Mouse (Mus musculus): ENCODE results near the gene Gtf2i.

The Gtf2i gene

DNA sequence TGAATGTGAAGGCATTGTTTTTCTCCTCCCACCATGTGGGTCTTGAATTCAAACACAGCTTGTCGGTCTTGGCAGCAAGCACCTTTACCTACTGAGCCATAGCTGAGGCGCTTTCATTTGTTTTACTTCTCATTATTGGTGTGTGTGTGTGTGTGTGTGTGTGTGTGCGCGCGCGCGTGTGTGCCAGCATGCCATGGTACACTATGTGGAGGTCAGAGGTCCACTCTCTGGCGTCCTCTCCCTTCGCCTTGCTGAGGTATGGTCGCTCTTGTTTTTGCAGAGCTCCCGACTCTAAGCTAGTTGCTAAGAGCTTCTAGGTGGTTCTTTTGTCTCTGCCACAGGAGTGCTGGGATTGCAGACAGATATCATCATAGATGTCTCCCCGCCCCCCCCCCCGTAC is 7.8 kb upstream of the Gtf2i start:
- no peak for DNase-seq (ENCODE audit: low spot score)

GRCm38 (mm10) chr5:134321699-134322098 is 7.1 kb upstream of the Gtf2i start:
- DNase-seq (ENCODE audit: low spot score) = no peak

DNA sequence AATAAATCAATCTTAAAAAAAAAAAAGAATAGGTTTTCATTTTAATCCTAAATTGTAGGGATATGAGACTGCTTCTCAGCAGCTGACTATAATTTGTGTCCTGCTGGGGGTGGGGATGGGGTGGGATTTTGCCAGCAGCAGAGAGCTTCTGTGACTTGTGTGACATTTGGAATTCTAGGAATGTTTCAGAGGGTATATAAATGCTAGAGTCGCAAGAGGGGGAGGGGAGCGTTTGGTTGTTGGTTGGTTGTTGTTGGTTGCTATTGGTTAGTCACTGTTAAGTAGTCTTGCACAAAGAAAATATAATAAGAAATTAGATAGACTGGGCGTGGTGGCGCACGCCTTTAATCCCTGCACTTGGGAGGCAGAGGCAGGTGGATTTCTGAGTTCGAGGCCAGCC is 4.3 kb upstream of the Gtf2i start:
- no peak for DNase-seq (ENCODE audit: low spot score)

DNA sequence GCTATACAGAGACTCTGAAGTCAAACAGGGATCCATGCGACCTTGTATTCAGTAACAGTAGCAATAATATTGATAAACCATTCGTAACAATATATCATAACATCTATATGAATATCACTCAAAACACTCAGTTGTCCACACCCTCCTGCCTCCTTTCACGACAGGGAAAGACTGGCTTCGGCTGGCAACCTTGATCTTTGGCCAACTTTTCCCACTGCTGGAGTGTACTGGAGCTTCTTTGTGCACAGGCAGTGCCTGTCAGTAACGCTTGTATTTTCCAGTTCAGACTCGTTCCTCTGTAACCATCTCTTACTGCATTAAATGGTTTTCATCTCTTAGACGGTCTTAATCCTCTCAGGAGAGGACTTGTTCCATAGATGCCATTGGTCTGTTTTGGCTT is 2.2 kb upstream of the Gtf2i start:
- DNase-seq (ENCODE audit: low spot score) = no peak

DNA sequence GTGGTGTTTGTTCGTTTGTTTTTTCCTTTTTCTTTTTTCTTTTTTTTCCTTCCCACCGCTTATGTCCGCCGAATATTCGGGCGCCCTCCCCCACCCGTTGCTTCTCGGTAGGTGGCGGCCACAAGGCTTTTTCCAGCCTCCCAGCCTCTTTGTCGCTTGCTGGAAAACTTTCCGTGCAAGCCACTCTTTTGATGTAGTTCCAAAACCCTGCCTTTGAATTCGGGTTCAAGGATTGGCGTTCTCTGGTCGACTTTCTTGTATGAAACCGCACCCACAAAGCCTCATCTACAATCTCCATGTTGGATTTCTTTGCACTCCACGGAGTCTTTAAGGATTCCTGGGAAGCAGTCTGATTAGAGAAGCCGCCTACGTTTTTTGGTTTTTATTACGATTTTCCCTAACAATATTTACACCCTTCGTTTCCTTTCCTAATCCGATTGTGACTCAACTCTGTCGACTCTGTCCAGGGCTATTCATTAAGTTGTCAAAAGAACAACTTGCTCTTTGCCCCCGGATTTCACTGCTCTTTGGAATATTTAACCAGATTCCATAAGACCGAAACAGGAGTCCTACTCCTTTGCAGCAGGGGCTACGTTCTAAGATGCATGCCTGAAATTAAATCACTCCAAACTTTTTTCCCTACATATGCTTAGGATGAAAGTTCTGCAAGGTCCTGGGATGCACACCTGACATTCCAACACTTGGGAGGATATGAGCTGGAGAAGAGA is 1.2 kb upstream of the Gtf2i start:
- peak; percentile 43 for DNase-seq (ENCODE audit: low spot score)

- no peak for DNase-seq (ENCODE audit: low spot score)
These were observed 389 bp downstream of the Gtf2i start for GRCm38 (mm10) chr5:134314068-134314674.

GRCm38 (mm10) chr5:134313451-134314067 is 1.0 kb downstream of the Gtf2i start:
- DNase-seq (ENCODE audit: low spot score) = peak; percentile 92

DNA sequence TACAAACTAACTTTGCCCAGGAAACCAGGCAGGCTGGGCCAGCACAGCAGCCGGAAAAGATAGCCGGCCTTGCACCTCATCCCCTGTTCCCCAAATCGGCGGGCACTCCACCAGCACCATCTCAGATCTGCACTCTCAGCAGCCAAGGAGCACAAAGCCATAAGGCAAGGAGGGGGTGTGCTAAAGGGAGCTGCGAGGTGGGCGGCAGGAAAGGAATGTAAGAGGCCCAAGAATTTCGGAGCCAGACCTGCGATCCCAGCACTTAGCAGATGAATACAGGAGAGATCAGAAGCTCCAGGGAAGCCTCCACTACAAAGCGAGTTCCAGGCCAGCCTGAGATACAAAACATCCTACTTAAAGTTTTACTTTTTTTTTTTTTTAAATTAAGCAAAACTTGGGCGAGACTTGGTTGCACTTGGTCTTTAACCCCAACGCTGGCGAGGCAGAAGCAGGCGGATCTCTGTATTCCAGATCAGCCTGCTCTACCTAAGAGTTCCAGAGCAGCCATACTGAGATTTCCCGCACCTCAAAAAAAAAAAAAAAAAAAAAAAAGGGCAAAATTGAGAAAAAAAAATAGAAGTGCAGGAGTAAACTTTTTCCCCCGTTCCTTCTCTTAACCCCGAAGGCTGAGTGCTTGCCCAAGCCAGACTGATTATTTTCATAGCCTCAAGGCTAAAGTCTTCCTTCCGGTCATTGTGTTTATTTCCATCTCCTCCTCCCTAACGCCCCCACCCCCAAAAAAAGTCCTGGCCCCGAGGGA is 1.7 kb downstream of the Gtf2i start:
- peak; percentile 44 for DNase-seq (ENCODE audit: low spot score)

GRCm38 (mm10) chr5:134311894-134312411 is 2.6 kb downstream of the Gtf2i start:
- no peak for DNase-seq (ENCODE audit: low spot score)

GRCm38 (mm10) chr5:134310201-134310600 is 4.4 kb downstream of the Gtf2i start:
- no peak for DNase-seq (ENCODE audit: low spot score)

- DNase-seq (ENCODE audit: low spot score) = no peak
These were observed 5.2 kb downstream of the Gtf2i start for GRCm38 (mm10) chr5:134309345-134309744.

DNA sequence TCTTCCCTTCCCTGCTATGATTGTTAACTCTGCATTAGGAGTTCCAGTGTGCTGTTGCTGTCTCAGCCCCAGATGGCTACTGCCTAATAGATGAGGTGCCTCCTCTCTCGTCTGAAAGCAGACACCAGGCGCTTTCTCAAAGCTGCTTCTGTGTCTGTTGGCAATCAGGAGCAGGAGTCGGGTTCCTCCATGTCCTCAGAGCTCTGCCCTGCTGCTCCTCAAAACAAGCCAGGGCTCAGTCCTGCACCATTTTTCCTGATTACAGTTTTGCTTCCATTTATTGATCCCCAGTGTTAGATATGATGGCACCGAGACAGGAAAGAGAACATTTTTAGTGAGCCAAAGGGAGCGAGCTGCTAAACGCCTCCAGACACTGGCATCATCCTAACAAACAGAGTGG is 9.9 kb downstream of the Gtf2i start:
- DNase-seq (ENCODE audit: low spot score) = peak; percentile 37

GRCm38 (mm10) chr5:134295277-134296050 is 19.1 kb downstream of the Gtf2i start:
- DNase-seq (ENCODE audit: low spot score) = peak; percentile 20

DNA sequence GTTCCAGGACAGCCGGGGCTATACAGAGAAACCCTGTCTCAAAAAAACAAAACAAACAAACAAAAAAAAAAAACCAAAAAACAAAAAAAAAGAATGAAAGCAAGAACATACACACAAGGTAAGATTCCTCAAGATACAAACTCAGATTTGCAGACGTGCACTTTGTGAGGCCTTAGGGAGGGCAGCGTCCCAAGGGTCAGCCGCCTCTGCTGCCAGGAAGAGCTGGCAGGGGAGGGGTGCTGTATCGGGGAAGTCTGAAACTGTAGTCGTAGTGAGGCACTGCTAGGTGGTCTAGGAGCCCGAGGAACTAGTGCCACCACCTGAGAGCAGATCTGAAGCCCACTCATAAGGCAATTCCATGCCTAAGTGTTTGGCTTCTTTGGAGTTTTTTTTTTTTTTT is 20.0 kb downstream of the Gtf2i start:
- no peak for DNase-seq (ENCODE audit: low spot score)

GRCm38 (mm10) chr5:134291096-134291495 is 23.5 kb downstream of the Gtf2i start:
- DNase-seq (ENCODE audit: low spot score) = no peak

DNA sequence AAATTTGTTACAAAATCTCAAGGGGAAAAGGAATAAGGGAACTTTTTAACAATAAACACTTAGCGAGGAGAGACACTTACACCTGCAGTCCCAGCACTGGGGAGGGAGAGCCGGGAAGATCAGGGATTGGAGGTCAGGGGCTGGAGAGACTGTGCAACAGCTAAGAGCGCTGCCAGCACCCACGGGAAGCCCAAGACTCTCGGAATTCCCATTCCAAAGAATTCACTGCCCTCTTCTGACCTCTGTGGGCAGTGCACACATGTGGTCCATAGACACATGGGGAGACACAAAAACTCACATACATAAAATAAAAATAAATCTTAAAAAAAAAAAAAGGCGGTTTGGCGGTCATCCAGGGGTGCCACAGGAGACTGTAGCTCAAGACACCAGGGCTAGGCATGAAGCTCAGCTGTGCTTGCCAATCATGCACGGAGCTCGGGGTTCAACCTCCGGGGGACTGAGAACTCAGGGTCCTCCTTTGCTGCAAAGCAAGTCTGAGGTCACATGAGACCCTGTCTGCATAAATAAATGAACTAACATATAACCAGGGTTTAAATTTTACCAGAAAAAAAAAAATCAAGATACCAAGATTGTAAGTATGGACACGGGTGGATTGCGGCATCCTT is 24.5 kb downstream of the Gtf2i start:
- DNase-seq (ENCODE audit: low spot score) = no peak

DNA sequence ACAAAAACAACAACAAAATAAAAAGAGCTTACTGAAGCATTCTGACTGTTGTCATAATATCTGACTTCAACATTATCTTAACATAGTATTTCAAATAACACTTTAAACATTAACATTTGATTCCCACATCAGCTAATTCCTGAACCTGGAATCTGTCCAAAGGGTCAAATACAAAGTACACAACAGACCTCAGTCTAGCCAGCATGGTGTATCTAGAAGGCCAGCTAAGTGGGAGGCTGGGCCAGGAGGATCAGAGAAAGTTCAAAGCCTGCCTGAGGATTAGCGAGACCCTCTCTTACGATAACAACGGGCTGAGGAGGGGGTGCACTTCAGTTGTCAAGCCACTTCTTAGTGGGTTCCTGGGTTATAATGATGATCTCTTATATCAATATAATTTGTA is 26.5 kb downstream of the Gtf2i start:
- no peak for DNase-seq (ENCODE audit: low spot score)

DNA sequence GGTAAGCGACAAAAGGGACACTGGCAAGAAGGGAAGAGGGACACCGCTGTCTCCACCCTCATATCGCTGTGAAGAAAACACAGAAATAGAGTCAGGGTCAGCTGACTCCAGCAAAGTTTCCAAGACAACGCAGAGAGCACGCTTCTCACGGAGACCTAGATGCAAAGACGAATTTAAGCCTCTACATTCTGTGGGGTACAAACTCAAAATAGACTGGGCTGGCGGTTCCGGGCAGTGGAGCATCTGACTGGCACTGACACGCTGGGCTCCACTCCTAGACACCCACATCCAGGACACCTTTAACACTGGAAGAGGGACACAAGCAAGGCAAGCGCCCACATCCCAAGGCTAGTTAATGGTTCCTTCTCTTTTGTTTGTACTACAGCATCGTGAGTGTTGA is 29.6 kb downstream of the Gtf2i start:
- no peak for DNase-seq (ENCODE audit: low spot score)

DNA sequence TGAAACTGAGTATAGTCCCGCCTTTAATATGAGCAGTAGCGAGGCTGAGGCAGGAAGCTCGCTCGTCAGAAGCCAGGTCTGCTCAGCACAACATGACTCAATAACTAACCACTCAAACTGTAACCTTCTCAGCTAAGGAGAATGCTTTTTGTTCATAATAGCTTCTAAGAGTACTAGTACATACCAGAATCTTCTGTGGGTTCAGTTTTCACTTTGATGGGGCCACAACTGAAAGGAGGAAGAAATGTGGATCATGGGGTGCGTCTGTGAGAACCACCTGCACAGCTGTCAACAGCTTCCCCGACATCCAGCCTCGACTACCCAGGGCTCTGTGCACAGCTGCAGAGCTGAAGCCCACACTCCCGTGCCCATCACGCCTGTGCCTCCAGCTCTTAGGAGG is 32.0 kb downstream of the Gtf2i start:
- no peak for DNase-seq (ENCODE audit: low spot score)

GRCm38 (mm10) chr5:134282076-134282475 is 32.5 kb downstream of the Gtf2i start:
- no peak for DNase-seq (ENCODE audit: low spot score)

GRCm38 (mm10) chr5:134279371-134279770 is 35.2 kb downstream of the Gtf2i start:
- no peak for DNase-seq (ENCODE audit: low spot score)

All from layer of hippocampus, adult 11-12 months (tissue).